Mouse (Mus musculus): ENCODE data around the gene Wdr11. TPM values are rescaled to one million over a fixed set of nuclear protein-coding genes. Genes with fewer than 3 reads are reported as not detected.

Gene Wdr11
- 11.3 and 12.6 TPM in 2 replicates for polyA plus RNA-seq (2012; rRNA removed)

DNA sequence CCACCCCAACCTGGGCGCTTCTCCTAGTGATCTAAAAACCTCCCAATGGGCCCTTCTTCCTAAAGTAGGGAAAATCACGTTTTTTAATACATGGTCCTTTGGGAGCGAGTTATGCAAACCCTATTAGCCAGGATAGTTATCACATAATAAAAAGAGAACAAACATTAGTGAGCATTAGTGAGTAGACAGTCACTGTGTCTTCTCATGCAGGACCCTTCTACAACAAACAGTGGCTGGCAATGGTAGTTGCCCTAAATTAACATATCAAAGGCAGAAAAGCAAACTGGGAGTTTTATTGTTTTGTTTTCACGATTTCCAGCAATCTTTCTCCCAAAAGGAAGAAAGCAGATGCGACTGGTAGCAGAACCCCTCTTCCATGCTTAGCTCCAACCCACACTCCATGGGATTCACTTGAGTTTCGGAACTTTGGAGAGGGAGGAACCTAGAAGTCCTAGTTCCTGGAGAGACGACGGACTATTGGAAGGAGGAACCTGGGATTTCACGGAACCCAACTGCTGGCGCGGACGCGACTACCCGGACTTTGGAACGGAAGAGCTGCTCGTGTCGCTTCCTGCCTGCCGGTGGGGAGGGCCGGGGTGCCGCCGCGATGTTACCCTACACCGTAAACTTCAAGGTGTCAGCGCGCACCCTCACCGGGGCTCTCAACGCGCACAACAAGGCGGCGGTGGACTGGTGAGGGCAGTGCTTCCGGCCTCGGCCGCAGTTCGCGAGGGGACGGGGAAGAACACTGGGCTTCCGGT lies at the start of gene Wdr11:
Gene Wdr11 (plus strand): TSS at position 493 of the 761 bp plus-strand sequence.

All from liver, embryonic 18 days (tissue).